Mouse (Mus musculus): ENCODE measurements at regions not wholly inside any gene's neighbourhood (a gene's known extent, or its start where the extent isn't known, plus 50 kb on each side); places are given as distances from the start of the nearest gene placed in this dataset.
A peak's percentile ranks its signal among the peaks of the same experiment; 100 is the strongest.
"Not testable (repeated sequence)": the region's sequence is repeated elsewhere in the genome, so short reads cannot be mapped to it uniquely, and the experiment has no call there.

DNA sequence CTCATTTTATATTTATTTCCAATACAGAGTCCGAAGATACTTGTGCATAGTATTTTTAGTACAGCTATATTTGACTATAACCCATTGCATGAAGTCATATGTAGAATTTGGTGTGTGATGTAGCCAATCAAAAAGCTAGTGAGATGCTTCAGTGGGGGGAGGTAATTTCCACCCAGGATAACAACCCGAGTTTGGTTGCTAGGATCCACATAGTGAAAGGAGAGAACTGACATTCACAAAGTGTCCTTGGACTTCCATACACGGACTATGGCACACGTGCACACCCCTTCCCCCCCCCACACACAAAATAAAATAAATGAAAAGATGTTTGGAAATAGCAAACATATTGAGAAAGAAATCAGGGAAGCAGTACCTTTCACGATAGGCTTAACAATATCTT lies 137.2 kb downstream of the Gm815 start:
- no peak for DNase-seq (ENCODE audit: low spot score in 2 of 2)

DNA sequence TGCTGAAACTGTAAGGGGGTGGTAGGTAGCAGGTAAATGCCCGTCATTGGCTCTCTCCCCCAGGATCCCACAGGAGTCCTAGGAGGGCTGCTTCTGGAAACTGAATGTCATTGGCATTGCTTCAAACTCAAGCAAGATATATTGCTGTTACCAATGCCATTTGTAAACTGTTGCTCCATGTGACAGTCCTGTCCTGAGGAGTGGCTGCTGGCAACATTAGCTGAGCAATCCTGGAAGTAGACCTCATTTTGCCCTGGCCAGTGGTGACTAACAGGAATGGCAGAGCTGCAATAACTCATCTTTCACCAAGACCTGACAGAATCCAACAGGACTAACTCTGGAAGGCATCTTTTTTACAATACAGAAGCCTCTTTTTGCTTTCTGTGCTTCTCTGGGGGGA lies 143.2 kb downstream of the Gm815 start:
- DNase-seq (ENCODE audit: low spot score in 2 of 2) = no peak

DNA sequence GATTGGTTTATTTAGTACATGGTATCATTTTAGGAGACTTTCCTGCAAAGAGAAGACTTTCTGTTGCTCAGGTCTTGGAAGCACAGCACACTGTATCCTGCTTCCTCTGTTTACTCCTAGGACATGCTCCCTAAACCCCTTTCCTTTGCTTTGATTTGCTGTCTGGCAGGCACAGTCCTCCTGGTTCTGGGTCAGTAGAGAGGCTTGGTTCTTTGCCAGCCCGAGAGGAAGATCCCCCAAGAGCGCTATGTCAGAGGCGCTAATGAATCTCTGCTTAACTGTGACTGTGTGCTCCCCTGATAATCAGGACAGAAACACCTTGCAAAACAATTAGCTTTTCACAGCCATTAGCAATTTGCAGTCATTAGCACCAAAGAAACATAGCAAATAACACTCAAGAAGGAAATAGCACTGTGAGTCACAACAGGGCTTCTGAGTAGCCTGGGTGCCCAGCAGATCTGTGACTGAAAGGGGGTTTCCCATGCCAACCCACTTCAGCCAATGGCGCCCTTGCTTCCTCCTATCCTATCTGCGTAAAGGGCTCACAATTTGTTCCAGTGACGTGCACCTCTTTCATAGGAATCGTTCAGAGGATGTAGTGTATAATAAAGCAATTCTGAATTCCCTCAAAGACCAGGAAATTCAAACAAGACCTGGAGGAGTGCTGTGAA lies 145.5 kb downstream of the Gm815 start:
- DNase-seq (ENCODE audit: low spot score in 2 of 2) = no peak

DNA sequence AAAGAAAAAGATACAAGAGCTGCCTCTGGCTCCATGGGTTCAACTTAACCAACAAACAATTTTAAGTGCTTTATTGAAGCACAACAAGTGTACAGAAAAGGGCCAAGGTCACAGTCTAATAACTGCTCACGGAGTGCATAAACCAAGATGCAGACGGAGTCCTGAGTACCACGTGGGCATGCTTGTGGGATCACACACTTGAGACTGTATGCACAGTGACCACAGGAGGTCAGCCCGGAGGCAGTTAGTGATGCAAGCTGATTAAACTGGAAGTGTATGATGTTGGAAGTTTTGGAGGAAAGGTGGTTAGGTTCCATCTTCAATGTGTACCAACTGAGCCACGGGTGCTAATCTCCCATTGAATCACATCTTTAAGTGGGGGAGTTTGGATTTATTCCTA lies 146.9 kb downstream of the Gm815 start:
- DNase-seq (ENCODE audit: low spot score in 2 of 2) = no peak

DNA sequence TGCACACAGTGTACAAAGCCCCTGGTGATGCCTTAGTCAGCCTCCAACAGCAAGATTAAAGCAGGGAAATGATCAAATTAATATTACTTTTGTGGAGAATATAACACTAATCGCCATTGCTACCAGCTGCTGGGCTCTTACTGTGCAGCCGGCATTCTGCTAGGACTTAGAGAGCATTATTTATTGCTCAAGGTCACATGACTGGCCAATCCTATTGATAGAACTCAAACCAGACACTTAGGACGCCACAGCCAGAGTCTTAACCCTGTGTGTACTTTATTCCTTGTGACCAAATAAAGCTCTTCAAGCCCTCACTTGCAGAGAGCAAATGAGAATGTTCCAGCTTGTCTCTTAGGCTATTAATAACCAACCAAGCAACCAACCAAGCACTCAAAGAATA lies 152.6 kb downstream of the Gm815 start:
- DNase-seq (ENCODE audit: low spot score in 2 of 2) = no peak

DNA sequence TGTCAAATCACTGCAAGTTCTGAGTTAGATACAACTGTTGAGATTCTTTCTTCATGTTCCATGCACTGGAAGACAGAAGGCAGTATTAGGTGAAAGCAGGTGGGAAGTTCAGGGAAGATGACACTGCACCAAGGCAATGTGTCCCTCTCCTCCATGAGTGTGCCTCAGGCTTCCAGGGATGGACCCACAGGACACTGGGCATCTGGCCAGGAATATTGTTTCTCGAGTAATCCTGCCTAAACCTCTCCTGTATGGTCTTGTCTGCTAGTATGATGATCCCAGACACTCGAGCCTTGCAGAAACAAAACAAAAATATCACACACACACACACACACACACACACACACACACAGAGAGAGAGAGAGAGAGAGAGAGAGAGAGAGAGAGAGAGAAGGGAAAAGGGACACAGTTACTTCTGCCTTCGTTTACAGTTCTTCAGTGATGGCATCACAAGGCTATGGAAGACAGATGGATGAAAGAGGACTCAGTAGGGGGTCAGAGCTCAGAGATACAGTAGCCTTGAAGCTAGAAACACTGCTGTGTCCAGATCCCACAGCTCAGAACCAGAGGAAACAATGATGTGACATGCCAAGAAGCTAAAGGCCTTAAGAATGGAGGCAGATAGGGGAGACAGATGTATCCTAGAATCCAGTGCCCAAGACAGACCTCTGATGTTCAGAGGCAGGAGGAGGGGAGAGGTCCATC lies 154.8 kb downstream of the Gm815 start:
- no peak for DNase-seq (ENCODE audit: low spot score in 2 of 2)

DNA sequence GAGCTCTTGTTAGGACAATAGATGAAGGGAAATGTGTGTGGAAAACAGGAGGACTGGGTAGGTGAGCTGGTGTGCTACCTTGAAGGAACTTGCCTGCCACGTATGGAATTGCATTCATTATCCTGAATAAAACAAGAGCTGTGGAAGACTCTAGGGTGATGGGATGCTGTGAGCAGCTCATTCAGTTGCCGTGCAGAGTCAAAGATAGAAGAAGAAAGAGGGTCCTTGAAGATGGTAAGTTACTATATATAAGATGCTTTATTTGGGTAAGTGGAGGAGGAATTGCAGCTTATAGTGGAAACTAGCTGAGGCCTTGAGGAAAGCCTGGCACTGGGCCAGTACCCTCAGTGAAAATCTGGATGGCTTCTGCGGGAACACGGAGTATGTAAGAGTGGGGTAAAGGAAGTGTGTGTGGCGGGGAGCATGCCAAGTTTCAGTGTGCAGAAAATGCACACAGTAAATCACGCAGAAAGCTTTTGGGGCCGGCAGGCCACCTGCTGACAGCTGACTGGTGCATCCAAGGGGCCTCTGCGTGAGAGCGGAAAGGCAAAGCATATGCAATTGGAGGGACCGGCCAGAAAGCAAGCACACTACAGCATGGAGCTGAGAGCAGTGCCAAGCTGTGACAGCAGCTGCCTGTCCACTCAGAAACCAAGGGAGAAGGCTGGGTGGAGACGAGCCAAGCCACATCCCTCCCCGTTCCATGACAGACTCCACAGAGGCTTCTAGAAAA lies 149.7 kb upstream of the Vldlr start:
- DNase-seq (ENCODE audit: low spot score in 2 of 2) = no peak

DNA sequence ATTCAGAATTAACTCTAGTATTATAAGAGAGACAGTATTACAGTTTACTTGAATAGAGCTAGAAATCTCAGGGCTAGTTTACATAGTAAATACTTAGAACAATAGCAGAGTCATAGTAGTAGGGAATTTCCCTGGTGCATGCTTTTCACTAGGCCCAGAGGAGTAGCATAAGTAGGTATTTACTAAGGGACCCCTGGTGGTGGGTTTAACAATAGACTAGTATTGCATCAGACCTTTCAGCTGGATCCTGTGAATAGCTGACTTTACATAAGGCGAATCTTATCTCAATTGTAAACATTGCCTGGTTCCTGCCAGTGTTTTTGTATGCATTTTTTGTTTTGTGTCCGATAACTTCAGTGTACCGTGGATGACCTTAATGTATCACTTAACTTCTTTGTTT lies 143.0 kb upstream of the Vldlr start:
- no peak for DNase-seq (ENCODE audit: low spot score in 2 of 2)

DNA sequence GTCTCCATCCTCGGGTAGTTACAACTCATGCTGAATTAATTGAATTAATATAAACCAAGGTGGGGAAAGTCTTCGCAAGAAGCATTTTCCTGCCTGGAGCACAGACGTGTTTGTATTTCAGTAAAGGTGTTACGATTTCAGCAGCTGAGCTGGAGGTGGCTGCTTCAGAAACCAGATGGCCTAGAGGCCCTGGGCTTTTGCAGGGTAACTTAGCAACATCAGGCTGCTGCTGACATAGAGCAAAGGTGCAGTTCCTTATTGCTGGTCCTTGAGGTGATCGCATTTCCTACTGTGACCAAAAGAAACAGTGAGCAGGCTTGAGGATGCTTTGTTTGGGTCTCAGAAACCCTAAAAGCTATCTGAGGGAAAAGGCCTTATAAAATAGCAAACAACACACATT lies 141.3 kb upstream of the Vldlr start:
- no peak for DNase-seq (ENCODE audit: low spot score in 2 of 2)

DNA sequence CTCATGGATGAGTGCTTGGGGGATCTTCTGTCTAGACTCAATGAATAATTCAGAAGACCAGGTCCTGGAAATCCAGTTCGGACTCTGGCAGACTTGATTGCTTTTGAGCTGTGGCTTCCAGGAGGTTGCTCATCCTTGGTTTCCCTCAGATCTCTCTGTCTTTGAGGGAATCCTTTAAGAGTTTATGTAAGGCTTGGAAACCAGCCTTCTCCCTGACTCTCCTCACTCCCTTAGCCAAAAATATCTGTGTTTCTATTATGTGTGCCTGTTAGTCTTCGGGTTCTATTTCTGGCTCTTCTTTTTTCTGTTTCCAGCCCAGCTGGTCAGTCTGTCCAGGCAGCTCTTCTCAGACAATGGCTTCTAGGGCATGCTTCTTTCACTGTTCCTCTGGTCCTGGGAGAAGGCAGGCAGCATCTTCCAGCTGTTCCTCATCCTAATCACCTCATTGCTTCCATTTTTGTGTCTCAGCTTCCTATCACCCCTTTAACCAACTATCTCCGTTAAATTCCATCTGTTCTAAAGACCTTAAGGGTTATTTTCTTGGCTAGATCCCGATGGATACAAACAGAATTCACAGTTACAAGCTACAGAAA lies 139.3 kb upstream of the Vldlr start:
- no peak for DNase-seq (ENCODE audit: low spot score in 2 of 2)

DNA sequence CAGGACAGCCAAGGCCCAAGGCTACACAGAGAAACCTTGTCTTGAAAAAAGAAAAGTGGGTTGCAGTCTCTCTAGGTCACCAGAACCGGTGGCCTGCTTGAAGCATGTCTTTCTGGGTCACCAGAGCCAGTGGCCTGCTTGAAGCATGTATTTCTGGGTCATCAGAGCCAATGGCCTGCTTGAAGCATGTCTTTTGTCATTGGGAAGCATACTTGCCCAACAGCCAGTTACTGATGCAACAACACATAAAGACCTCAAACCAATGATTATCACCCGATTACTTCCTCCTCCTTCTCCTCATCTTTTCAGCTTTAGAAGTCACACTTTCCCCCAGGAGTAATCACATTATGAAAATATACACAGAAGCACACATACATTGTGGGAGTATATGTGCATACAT lies 128.9 kb upstream of the Vldlr start:
- DNase-seq (ENCODE audit: low spot score in 2 of 2) = no peak

DNA sequence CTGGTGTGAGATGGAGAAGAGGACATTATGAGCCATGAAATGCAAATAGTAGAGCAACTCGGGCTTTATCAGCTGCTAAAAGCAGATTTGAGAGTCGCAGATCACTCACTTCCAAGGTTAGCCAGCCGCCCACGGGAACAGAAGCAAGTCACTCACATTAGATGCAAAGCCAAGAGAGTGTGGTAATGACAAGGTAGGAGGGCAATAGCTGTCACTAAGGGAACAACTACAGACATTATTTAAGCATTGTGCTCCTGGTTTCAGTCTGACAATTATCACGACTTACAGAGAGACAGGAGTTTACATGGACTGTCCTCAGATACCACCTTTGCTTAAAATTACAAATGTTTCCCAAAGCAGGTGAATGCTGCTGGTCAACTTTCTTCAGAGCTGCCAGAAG lies 128.5 kb upstream of the Vldlr start:
- DNase-seq (ENCODE audit: low spot score in 2 of 2) = no peak

DNA sequence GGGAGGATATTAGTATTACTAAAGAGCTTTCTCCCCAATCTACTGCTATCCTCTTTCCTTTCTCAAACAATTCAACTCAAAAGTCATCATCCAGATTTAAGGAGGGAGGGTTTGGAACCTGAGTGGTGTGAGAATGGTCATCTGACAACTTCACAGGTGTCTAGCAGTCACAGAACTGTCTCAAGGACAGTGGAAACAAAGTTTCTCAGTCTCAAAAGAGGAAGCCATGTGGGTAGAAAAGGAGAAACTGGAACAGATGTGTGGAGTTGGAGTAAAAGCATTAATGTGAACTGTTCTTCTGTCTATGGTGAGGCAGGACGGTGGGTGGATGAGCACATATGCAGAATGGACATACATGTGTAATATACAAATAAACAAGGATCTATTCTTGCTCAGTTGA lies 127.2 kb upstream of the Vldlr start:
- DNase-seq (ENCODE audit: low spot score in 2 of 2) = no peak

DNA sequence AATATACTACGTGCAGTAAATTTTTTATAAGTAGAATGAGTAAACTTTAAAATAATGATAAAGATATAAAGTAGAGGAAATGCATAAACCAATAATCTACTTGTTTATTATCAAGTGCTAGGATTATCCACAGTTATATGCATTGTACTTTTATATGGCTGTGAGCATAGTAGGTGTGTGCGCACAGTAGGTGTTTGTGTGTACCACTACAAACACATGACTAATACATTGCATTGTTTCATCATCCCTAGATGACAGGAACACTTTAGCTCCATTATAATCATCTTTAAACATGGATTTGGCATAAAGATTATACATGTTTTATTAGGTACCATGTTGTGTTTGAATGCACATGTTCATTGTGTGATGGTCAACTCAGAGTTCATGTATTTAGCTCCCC lies 124.7 kb upstream of the Vldlr start:
- no peak for DNase-seq (ENCODE audit: low spot score in 2 of 2)

DNA sequence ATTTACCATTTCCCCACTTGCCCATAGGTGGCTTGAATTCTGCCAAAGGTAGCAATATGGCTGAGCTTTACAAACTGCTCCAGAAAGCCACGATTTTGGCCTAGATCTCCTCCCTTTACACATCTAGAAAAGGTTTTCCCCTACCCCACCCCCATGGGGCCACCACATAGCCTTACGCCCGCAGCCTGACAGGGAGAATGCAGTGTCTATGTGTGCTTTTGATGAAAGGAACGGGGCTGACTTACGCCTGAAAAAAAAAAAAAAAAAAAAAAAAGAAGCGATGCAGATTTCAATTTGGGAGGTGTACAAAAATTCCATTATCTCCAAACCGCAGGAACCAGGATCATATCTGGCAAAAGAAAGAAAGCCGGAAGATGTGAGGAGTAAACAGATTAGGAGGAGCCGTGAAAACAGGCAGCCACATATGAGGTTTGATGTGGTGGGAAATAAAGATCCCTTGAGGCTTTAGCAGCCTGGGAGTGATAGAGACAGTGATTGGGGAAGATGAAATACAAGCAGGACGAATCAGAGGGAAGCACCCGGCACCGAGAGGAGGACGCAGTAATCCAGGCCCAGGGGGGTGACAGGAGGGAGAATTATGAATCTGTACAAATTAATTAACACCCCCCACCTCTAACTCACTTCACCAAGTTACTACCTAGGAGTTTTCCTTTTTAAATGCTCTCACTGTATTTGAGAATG lies 121.4 kb upstream of the Vldlr start:
- DNase-seq (ENCODE audit: low spot score in 2 of 2) = no peak

DNA sequence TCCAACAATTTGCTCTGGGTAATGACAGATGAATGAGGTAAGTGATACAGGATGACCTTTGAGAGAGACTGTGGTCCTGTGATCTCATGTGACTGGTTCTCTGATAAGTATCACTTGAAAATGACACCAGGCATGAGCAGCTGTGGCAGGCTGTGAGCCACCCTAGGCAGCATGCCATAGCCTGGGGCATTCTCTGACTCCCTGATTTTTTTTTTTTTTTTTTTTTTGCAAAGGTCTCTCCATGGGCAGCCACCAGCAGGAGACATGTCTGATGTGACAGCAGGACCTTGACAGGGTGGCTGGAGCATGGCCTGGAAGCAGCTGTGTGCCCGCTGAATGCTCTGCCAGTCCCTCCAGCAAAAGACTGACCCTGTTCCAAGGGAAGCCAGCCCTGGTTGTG lies 116.4 kb upstream of the Vldlr start:
- no peak for DNase-seq (ENCODE audit: low spot score in 2 of 2)

DNA sequence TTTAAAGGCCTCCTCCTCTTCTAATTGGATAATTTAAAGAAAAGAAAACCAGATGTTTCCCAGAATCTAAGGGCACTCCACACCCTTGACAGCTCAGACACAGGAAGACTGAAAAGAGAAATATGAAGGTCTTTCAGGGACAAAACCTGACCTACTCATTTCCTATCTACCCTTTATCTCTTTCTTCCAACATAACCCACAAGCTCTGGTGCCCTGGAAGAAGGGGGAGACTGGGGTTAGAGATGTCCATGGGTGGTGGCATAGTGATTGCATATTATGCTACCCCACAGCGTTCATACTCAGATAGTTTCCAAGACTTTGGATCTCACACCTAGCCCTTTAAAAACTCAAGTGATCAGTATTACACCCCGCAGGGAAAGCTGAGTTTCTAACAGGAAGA lies 105.8 kb upstream of the Vldlr start:
- DNase-seq (ENCODE audit: low spot score in 2 of 2) = no peak

DNA sequence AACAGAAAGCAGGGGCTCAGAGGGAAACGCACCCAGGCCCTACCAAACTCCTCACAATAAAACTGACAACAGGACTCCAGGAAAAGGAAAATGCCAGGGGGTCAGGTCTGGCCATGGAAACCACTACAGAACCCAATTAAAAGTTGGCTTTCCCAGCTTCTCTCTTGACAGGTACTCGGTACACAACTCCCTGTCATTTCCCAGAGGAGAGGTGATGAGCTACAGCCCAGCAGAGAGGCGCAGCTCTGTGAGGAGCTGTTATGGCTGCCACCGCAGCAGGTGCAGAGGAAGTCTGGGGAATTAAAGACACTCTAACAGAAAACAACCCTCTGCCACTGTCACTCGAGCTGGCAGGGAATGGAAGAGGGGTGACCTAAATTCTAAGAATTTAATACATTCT lies 95.4 kb upstream of the Vldlr start:
- no peak for DNase-seq (ENCODE audit: low spot score in 2 of 2)

DNA sequence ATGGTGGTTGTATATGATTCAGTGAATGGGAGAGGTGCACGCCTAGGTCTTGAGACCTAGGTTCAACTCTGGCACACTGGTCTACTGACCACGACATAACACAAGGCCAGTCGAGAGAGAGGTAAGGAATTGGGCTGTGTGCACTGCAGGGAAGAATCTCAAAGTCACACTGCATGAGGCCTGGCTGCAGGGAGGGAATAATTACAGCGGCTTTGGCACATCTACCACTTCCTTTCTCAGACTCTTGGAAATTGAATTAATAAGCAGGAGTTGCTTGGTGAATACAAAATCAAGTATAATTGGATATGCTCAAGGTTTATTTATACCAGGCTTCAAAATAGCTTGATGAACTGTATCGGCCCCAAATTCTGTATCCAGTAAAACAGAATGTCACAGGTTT lies 93.9 kb upstream of the Vldlr start:
- DNase-seq (ENCODE audit: low spot score in 2 of 2) = no peak

DNA sequence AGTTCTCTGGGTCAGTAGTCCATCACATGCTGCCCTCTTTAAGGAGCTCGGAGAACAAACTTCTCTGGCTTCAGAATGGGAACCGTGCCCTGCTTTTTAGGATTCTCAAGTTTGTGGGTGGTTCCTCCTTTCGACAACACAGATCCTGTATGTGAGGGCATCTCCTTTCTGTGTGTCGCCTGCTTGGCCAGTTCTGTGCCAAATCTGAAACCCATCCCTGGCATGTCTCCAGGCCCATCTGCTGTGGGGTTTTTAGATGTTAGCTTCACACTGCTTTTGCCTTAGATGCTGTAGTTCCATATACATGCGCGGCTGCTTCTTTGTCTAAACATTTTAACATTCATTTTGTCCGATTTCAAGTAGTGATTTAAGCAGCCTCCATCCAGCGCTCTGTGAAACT lies 93.0 kb upstream of the Vldlr start:
- no peak for DNase-seq (ENCODE audit: low spot score in 2 of 2)

DNA sequence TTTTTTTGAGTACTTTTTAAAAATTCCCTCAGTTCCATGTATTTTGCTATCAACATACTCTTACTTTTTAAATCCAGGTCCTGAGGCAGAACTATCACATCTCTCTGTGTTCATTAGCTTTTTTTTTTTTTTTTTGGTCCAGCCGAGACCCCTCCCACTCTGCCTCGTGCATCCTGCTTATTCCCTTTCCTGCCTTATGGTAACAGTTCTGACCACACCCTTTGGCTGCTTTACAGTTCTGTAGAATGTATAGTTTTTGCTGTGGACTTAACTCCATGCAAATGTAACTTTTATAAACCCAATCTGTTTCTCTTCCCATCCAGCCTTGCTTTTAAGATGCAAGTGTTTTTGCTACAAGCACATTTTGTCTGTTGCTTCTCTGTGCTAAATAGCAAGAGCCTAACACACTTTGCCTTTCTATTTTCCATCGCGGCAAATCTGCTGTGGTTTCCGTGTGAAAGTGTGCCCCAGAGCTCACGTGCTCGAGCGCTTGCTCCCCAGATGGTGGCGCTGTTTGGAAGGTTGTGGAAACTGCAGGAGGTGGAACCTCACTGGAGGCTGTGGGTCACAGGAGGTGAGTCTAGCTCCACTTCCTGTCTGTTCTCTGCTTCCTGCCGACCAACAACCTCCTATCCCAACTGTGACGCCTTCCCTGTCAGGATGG lies 92.3 kb upstream of the Vldlr start:
- DNase-seq (ENCODE audit: low spot score in 2 of 2) = peak; percentile 6 to 13

DNA sequence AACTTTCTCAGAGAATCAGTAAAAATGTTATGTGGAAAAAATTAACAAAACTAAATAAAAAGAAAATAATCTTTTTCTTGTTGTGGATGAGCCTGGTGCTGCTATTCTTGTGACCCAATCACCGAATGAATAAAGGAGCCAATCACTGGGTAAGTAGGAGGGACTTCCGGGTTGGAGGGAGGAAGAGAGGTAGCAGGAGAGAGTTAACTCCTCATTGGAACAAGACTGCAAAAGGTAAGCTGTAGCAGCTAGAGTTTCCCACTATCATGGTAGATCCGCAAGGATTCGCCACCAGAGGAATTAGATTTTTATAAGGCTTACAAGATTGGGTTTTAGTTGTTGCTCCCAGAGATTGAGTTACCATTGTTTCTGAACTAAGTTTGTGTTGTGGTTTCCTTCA lies 87.8 kb upstream of the Vldlr start:
- not testable (repeated sequence) for DNase-seq (ENCODE audit: low spot score in 2 of 2)
